Mouse (Mus musculus): ENCODE measurements around the gene Mgat4a.

Gene Mgat4a

DNA sequence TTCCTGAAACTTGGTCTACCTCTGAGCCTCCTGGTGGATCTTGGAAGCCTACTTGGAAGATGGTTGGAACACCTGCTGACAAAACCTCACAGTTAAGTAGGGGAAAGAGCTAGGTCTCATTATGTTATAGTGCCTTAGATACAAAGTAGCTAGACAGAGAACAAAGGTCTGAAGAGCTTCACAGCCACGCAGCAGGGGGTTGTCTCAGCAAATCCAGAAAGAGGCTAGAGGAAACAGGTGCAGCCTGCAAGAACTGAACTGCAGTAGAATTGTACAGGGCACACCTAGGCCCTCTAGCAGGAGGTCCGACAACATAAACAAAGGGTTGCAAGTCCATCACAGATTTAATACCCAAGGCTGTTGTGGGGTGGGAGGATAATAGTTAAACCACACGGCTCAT is 30.6 kb downstream of the Mgat4a start:
- TF ChIP-seq GATA4 (IDR thresholded peaks at IDR 0.05; ENCODE audit: insufficient replicate concordance, low read length), result no peak

DNA sequence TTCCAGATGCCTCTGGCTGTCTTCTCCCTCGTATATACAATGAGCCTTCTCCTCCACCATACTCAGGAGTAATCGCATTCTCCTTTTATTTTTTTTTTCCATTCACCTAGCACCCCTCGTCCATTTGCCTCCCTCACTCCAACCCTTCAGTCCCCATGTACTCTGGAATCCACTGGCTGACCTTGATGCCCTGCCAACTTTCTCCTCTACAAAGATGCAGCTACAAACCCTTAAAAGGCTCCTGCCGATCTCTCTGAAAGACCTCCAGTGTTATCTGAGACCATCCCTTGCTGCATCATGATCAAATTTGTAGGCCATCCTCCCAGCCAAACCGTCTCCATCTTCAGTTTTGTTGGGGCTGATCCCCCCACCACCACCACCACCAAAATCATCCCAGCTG is 31.4 kb downstream of the Mgat4a start:
- TF ChIP-seq GATA4 (IDR thresholded peaks at IDR 0.05; ENCODE audit: insufficient replicate concordance, low read length), result no peak

DNA sequence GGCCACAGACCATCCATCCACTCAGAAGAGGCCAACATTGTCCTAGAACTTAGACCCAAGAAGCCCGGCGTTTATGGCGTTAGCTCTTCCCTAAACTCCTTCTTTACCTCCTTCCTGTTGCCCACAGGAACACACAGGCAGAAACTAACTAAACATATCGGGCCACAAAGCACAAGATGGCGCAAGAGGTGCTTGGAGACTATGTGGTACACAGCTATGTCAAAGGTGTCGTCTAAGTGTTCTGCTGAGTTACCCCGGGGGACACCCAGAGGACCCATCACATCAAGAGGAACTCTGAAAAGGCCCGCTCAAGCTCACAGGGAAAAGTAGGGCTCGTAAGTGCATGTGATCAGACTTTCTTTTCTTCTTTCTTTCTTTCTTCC is 35.5 kb downstream of the Mgat4a start:
- no peak for TF ChIP-seq GATA4 (IDR thresholded peaks at IDR 0.05; ENCODE audit: insufficient replicate concordance, low read length)

DNA sequence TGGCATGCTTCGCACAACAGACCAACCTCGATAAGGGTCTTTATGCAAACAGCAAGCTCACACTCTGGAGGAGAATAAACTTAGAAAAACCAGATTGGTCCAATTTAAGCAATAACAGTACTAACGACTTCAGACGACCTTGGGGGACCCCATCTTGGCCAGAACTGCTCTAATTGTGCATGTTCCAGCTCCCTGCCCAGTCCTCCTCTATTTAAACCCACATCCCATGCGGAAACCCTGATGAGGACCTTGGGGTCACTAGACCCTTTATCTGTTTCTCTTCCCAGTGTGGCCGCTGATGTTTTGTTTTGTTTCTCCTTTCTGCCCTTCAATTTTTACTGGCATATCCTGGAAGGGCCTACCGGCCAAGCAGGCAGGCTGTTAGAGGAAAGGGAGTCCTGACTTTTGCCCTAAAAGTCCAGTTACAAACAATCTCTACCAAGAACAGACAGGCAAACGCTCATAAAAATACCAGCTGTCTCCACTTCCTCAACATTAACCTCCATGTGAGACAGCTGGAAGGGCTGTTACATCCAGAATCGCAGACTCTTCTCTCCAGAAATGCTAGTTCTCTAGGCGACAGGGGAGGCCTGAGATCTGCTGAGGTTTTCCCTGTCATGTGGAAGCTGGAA is 36.0 kb downstream of the Mgat4a start:
- TF ChIP-seq GATA4 (IDR thresholded peaks at IDR 0.05; ENCODE audit: insufficient replicate concordance, low read length), result no peak

DNA sequence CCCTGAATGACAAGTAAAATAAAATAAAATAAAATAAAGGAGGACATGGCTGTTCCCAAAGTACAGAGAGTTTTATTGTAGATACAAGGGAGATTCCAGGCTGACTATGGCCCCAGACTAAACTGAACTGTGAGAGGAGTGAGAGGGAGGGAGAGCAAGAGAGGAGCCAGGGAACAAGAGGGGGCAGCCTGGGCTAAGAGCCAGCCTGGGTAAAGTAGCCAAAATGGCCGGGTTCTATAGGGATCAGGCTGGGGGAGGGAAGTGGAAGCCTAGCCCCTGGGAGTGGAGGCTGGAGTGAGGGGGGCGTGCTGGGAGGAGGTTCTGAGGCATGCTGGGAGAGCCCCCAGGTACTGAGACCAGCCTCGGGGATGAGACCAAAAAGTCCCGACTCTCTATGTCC is 37.2 kb downstream of the Mgat4a start:
- TF ChIP-seq GATA4 (IDR thresholded peaks at IDR 0.05; ENCODE audit: insufficient replicate concordance, low read length), result no peak

DNA sequence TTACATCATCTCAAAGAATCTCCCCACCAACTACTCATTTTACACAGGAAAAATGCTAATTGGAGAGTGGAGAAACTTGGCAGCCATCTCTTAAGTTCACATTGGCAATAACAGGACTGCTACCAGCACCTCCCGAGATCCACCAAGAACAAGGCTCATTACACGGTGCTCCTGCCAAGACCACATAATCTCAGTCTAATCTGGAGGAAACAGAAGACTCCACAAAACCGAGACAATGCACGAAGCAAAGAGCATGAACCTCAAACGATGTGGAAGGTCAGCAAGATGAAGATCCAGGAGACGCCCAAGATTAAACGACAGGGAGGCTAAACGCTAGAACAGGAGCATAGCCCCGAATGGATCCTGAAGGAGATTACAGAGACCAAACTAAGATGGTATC is 38.5 kb downstream of the Mgat4a start:
- no peak for TF ChIP-seq GATA4 (IDR thresholded peaks at IDR 0.05; ENCODE audit: insufficient replicate concordance, low read length)

DNA sequence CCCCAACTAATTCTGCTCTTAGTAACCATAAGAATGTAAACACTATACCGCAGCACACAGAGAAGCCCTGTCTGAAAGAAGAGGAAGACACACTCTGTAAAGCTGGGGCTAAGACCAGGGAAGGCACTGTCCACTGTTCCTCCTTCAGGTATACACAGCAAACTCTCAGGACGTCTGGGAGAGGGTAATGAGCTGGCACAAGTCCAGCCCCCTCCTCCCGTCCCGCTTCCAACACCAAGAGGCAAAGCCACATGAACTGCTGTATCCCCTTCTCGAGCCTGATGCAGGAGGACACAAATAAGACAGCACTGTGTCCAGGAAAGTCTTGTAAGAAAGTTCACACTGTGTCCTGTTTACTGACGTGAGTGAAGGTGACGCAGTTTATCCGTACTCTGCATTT is 40.1 kb downstream of the Mgat4a start:
- no peak for TF ChIP-seq GATA4 (IDR thresholded peaks at IDR 0.05; ENCODE audit: insufficient replicate concordance, low read length)

DNA sequence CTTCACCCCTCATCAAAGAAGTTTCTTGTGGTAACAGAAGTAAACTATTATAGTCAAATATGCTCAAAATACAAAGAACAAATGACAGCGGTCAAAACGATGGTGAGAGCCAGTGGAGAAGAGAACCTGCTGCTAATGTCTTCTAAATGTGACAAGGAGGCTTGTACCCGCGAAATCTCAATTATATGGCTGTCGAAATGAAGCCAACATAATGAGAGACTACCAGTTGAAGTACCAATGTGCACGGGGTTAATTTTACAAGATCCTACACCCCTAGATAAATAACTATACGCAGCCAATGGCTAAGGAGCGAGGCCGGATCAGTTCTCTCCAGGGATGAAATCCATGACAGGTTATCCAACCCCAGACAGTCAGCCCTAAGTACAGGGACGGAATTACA is 41.9 kb downstream of the Mgat4a start:
- no peak for TF ChIP-seq GATA4 (IDR thresholded peaks at IDR 0.05; ENCODE audit: insufficient replicate concordance, low read length)

DNA sequence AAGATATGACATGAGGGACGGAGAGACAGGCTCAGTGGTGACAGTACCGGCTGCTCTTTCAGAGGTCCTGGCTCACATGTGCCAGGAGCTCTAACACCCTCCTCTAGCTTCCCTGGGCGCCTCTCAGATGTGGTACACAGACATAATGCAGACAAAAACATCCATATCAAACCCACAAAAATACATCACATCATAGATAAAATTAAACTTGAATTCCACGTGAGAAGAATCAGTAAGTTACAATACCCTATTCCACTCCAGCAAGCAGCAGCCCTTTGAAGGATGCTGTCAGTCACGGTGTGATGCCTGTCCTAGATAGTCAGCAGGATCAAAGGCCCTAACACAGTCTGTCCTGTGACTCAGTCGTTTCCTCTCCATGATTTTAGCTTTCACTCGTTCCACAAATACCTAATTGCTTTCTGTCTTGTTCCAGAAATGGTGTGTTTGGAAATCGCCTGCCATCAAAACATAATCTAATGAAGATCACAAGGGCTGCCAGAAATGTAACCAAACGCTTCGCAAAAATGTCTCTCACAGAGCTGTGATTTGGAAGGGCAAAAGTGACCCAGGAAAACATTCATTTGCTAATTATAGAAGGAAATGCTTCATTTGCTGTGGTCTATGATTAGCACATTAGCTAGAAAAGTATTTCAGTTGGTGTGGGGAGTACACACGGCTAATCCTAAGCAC is 44.1 kb downstream of the Mgat4a start:
- TF ChIP-seq GATA4 (IDR thresholded peaks at IDR 0.05; ENCODE audit: insufficient replicate concordance, low read length), result no peak

DNA sequence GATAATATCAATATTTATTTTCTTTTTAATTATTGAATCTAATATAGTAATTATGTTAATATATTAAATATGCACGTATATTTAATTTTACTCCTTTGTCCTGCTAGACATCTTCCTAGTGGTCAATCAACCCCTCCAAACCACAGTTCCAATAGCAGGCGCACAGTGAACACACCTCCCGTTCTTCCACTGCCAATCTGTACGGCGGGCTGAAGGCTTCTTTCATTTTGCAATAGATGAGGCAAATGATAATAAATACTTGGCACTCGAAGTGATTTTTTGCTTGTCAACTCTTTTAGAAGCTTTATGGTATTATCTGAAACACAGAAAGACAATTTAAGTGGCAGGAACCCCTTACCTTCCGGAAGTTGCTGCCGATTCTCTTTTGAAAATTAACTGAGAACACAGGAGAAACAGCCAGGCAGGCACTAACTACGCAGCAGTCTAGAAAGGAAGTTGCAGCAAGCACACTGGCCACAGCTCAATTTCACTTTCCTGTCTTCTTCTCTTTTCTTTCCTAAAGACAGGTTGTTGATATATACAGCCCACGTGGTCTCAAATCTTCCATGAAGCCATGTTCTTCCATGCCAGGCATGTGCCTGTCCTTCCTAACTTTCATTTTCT is 45.0 kb downstream of the Mgat4a start:
- TF ChIP-seq GATA4 (IDR thresholded peaks at IDR 0.05; ENCODE audit: insufficient replicate concordance, low read length), result no peak

DNA sequence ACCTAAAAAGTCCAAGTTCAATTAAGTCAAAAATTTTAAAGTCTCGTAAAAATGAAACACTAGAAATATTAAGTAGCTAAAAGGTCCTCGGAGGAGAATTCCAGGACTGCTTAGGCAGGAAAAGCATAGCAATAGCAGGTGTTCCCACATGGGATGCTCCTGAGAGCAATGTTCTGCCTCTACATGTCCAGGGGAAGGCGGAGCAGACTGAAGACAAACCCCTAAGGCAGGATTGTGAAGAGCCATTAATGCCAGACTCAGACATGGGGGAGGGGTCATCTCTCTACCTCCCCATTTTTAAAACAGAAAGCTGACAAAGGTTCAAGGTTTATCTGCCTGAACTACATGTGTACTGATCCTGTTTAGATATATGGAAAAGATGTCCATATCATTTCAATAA is 45.7 kb downstream of the Mgat4a start:
- no peak for TF ChIP-seq GATA4 (IDR thresholded peaks at IDR 0.05; ENCODE audit: insufficient replicate concordance, low read length)

DNA sequence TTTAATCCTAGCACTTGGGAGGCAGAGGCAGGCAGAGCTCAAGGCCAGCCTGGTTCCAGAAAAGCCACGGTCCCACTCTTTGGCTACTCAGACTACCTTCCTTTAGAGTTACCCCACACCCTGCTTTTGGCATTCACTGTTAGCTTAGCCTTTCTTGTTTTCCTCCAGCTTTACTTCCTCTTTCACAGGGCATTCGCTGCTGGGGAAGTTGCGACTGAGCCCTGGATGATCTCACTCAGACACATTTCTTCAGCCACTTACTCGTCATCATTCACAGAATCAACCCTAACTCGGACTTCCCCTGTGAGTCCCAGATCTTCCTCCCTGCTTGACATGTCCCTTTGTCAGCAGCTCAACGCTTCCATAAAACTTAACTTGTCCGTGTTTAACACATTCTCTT is 49.1 kb downstream of the Mgat4a start:
- no peak for TF ChIP-seq GATA4 (IDR thresholded peaks at IDR 0.05; ENCODE audit: insufficient replicate concordance, low read length)

DNA sequence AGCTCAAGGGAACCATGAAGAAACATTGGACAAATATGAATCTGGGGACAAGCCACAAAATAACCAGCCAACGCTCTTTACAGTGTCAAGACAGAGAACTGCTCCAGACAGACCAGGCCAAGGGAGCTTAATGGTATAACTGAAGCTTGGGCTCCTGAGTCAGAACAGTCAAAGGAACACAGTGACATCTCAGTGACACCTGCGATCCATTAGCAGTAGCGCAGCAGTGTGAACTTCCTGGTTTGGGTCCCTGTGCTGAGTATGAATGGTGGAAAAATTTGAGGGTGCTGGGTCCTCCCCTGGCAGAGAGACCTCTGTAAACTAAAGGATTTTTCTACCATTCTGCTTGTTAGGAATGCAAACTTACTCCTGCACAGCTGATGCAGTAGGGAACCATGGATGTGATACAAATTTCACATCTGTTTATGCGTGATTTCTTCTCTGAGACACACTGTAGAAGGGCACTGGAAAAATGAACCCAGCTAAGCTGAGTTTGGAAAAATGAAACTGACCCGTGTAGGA is 50.1 kb downstream of the Mgat4a start:
- no peak for TF ChIP-seq GATA4 (IDR thresholded peaks at IDR 0.05; ENCODE audit: insufficient replicate concordance, low read length)

DNA sequence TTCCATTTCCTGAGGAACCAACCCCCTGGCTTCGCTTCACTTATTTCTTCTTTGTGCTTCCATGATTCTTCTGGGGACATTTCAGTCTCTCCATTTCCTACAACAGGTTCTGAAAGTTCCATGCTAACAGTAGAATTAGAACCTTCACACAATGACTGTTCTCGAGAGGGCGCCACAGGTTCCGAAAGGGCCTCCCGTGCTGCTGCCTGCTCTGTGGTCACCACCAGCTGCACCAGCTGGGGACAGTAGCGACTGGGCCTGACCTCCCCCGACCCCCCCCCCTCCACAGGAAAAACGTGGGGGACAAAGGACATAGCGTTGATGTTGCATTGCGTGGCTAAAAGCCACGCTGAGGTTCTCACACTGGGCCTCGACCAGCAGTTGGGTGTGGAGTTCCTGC is 52.3 kb downstream of the Mgat4a start:
- TF ChIP-seq GATA4 (IDR thresholded peaks at IDR 0.05; ENCODE audit: insufficient replicate concordance, low read length), result no peak

DNA sequence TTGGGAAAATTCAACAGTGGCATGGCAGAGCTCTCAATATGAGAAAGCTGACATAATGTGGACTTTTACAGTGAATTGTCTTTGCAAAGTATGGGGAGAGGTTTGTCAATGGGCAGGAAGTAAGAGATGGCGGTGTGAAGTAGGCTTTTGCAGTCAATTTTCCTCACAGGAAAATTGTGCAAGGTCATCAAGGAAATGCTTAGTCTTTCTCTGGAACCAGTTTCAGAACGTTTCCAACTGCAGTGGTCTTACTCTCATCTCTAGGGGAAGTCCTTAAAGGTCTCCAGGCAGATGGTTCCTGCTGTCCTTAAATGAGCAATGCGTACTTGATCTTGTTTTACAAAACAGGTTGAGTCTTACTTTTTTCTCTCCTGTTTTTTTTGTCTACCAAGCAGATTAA is 53.8 kb downstream of the Mgat4a start:
- TF ChIP-seq GATA4 (IDR thresholded peaks at IDR 0.05; ENCODE audit: insufficient replicate concordance, low read length), result no peak

DNA sequence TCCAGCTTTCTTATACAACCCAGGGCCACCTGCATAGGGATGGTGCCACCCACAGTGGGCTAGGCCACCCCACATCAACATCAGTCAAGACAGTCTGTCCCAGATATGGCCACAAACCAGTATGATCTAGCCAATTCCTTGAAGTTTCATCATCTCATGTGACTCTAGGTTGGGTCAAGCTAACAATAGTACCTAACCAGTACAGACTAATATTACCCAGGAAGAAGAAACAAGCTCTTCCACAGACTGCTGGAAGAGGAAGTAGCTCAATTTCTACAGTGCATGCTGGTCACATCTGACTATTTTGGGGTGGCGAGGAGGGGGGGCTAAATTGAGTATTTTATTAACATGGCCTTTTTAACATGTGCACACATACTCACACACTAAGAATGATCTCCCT is 54.4 kb downstream of the Mgat4a start:
- TF ChIP-seq GATA4 (IDR thresholded peaks at IDR 0.05; ENCODE audit: insufficient replicate concordance, low read length), result no peak

Data from liver, adult (tissue).